Mouse (Mus musculus) cortical plate, adult 2 months (tissue): ENCODE data around the gene Tph2.

ENCODE experiments used
- CTCF ChIP-seq: fragments of 200-500 bp; IDR thresholded peaks from 2 replicates; pipeline ENCODE4 v1.5.1; 2011; ENCODE audit warnings: mild to moderate bottlenecking, control low read depth, low read length; ENCODE audit not compliant: insufficient read depth; ENCODE audit errors: extremely low read depth
- POLR2A ChIP-seq: fragments of 200-500 bp; IDR thresholded peaks from 2 replicates; pipeline ENCODE4 v1.6.1; 2011; ENCODE audit warnings: mild to moderate bottlenecking, low read length, control low read depth; ENCODE audit not compliant: insufficient read depth; ENCODE audit errors: extremely low read depth

DNA sequence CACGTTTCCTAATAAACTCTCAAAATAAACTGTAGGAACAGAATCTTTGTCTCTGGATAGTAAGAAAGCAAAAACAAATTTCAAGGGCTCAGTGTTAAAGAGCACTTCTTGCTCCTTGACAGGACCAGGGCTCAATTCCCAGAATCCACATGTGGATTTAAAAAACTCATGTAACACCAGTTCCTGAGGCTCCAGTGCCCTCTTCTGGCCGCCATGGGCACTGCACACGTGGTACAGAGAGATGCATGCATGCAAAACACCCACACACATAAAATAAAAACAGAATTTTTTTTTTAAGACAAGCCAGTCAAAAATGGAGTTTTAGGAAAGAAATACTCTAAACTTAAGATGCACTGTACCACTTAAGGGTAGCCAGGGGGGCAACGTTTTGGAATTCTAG, 133.2 kb downstream of the Tph2 start:
- TF ChIP-seq POLR2A (no peak), CTCF (peak; percentile 36; the same call in 1 of the 2 replicates)
